Mouse (Mus musculus) inflammation-experienced regulatory T-cells, adult 6 months (primary cell): ENCODE measurements around the gene Inhbe. TPM values are rescaled to one million over a fixed set of nuclear protein-coding genes. Genes with fewer than 3 reads are reported as not detected.

Experiments used
- ATAC-seq: one replicate; pipeline ENCODE4 v1.8.0; 2017
- polyA plus RNA-seq, 3 experiments: library from polyadenylated mRNA; unstranded; fragments of 100-300 nt; shearing (Covaris generic); gene quantifications; one replicate each; pipeline ENCODE4 v1.2.1; 2017

Gene Inhbe
- polyA plus RNA-seq, 3 experiments from 2014 or later: not detected

DNA sequence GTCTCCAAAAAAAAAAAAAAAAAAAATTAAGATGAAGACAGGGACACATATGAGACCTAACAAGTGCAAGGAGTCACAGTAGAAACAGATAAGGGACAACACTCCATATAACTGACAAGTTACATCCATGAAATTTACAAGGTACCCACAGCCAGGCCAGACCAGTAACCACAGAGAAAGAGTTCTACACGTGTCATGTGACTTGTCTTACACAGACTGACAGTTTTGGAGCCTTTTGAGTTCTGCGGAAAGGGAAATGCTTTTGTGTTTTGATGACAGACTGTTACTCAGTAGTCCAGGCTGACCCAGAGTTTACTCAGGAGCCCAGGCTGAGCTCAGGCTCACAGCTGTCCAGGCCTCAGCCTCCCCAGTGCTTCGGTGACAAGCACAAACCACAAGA, 11.2 kb downstream of the Inhbe start:
- ATAC-seq: no peak

DNA sequence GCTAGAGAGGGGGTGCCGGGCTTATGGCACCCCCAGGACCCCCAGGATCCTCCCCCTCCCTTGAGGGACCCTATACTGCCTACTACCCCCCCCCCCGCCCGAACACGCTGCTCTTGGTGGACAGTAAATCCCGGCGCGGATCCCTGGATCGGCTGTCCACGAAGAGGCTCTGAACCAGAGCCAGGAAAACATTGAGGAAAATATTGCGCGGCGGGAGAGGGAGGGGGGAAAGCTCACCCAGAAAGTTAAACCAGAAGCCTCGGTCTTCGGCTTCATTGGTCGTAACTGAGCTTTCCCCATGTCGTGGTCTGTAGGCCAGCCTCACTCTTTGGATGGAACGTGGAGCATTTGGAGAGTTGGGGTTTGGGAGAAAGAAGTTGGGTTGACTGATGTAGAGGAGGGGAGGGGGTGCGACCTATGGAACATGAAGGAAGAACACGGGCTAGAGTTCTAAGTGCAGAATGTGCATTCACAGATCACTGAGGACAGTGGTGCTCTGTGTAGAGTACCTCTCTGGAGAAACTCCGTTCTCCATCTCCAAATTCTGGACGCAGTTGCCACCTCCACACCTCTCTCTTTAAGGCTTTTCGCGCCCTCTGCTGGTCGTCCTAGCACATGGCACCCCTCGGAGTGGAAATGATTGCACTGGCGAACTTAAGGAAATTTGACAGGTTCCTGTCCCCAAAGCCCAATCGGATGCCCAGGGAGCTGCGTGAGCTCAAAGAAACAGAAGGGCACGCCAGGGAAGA, 12.1 kb downstream of the Inhbe start, which contains the start of gene Gli1:
Gli1 (minus strand) TSS at position 84 of the 749 bp plus-strand sequence.
- peak; percentile 63 for ATAC-seq

DNA sequence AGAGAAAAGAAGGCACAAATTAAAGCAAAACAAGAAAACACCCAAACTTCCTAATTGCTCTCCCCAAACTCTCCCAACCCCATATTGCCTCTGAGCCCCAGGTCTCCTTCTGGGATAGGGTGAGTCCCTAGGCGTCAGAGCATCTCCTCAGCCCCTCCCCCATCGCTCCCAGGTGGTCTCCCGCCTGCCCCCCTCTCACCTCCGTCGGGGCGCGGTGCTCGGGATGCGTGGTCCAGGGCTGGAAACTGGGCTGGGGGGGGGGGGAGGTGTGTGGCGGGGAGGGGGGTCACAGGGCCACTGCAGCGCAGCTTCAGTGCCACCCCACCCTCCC, 12.9 kb downstream of the Inhbe start:
- ATAC-seq: no peak

DNA sequence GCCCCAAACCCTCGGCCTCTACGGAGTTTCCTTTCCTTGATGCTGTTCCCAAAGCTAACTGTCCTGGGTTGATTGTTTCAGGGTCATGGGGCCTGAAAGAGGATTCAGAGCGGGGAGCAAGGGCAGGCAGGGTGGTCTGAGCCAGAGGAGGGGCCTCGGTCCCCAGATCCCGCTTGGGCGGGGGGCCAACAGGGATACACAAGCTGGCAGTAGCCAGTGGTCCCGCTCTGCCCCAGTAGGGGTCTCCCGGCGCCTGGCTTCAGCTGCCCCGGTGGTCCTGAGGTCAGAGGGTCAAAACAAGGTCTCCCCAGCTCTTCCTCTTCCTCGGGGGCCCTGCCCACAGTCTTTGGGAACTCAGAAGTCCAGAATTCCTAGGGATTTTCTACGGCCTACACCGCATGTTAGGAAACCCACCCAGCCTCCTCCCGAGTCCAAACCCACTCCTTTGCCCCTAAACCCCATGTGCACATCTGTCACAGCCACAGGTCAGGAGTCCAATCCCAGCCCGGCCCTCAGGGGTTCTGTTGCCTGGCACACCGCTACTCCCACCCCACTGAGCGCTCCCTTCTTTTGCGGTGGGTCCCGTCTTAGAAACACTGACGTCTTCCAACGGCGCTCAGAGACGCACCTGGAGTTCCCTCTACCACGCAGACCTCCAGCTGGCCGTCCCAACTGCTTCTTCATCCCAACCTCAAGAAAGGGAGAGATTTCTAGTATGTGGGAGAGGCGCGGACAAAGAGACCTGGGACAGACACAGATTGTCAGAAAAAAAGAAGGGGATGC, 13.4 kb downstream of the Inhbe start:
- ATAC-seq: no peak

DNA sequence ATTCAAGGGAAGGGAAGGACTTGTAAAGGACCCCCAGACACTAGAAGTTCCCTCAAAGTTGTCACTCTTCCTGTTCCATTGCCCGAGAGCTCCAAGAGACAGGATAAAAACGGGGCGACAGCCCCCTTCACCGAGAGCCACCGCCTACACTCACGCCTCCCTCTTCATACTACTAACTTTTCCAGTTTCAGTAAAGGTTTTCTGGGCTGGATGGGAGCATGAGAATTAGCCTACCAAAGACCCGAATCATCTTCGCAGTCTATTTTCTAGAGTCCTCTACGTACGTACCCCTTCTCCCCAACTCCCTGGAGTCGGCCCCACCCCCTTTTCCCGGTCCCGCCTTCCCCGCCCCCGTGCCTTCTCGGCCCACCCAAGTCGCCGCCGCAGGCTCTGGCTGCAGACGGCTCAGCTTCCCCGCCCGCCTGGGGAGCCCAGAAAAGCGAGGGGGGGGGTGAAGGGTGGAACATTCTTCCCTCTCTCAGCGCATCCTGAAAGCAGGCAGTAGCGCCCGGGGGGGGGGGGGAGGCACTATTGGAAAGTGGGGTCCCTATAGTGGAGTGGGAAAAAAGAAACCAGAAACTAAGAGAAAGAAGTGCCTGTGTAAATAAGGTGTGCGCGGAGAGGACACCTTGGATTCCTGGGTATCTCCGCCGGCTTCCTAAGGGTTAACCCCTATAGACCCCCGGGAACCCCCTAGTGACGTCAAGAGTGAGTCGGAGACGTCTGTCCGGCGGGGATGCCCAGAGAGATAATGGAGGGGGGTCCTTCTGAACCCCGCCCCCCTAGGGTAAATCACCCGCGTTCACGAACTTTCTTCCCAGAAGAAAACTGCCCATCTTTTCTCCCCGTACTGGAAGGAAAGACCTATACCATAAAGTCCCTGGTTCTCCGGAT, 14.3 kb downstream of the Inhbe start:
- ATAC-seq: no peak

DNA sequence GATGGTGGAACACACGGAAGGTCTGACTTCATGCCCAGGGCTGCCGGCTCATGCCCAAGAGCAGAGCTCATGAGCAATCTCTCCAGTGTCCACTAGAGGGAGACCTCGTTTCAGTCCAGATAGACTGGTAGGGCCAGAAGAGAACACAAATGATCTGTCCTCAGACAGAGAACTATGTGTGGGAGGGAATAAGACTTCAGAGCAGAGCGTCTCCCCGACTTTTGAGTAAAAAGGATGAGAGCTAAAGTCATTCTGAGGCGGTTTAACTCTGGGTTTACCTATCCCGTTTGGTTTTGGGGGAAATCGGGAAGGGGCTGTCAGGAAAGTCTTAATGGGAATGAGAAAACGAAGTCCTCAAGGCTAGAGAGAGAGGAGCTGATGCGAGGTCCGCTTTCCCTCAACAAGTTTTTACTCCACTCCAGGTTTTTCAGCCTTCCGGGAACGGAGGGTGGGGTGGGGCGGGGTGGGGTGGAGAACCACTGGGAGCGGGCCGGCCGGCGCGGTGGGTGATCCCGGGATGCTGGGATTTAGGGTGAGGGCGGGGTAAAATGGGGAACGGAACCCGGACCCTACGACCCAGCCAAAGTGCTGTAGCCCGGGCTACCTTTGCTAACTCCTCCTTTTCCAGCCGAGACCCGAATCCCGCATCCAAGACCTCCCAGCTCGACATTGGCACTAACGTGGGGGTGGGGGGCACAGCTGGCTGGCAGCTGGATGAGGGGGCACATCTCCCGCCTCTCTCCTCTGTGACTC, 15.1 kb downstream of the Inhbe start:
- ATAC-seq: peak; percentile 92

DNA sequence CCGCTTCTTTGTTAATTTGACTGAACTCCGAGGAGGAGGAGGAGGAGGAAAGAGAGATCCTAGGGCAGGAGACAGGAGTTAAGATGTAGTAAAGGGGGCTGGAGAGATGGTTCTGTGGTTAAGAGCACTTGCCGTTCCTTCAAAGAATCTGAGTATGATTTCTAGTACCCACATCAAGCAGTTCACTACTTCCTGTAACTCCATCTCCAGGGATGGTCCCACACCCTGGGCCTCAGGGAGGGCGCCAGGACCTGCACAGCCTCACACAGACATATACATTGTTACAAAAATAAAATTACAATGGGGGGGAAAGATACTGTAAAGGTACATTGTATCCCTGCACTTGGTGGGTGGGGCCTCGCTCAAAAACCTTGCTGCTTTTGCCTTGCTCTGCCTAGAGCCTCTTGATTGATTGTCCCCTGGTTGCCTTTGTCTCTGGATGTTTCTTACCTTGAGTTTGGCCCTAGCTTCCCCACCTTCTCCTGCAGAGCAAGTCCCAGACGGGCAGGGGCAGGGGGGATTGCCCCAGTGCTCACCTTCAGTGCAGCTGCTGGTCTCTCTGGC, 16.6 kb downstream of the Inhbe start:
- ATAC-seq: peak; percentile 33

DNA sequence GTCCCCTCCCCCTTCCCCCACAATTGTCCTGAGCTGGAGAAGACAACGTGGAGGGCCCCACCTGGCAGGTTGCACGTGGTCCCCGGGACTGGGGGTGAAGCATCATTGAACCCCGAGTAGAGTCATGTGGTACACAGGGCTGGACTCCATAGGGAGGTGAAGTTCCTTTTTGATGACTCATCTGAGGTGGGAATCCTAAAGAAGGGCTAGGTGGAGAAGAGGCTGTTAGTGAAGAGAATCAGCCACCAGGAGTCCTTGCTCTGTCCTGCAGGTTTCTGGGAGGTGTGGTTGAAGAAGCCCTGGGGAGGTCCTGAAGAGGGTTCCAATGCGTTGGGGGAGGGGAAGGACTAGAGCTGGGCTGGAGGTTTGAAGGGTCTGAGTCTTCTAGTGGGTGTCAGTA, 17.3 kb downstream of the Inhbe start:
- no peak for ATAC-seq

DNA sequence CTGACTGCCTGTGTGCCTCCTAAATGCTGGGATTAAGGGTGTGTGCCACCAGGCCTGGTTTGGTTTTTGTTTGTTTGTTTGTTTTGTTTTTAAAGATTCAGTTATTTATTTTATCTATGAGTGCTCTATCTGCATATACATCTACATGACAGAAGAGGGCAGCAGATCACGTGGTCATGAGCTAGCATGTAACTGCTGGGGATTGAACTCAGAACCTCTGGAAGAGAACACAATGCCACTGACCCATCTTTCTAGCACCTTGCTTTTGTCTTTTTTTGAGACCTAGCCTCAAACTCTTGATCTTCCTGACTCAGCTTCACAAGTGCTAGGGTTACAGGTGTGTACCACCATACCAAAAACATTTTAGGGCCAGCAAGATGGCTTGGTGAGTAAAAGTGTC, 18.9 kb downstream of the Inhbe start:
- ATAC-seq: no peak

DNA sequence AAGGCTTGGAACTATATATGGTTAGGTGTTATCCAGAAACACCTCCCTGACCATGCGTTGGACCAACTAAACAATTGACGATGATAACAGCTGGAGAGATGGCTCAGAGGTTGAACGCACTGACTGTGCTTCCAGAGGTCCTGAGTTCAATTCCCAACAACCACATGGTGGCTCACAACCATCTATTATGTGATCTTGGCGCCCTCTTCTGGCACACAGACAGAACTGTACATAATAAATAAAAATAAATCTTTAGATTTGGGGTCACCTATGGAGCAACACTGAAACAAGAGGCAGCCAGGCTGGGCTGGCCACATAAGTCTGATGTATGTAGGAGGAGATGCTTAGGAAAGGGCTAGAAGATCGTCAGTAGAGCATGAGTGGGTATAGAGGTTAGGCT, 21.1 kb downstream of the Inhbe start:
- no peak for ATAC-seq

DNA sequence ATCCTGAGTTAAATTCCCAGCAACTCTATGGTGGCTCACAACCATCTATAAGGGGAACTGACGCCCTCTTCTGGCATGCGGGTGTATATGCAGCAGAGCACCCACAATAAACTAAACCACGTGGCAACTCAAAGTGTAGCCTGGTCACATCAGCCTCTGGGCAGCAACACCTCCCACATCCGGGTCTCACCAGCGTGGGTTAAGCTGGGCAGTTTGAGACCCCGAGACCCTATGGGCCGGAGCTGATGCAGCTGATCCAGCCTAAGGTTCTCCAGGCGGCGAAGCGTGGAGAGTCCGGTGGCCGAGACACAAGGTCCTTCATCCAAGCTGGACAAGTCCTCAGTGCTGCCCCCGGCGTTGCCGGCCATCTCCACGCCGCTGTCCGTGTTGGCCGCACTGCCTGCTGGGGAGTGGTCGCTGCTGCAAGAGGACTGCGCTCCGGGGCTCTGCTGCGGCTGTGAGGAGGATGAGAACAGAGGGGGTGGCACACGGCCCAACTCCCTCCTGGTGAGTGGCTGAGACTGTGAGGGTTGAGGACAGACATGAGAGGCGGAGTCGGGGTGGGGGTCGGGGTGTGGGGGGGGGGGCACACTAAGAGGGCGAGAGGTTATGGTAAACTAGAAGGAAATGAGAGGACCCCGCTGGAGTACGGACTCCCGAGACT, 21.9 kb downstream of the Inhbe start:
- ATAC-seq: no peak

DNA sequence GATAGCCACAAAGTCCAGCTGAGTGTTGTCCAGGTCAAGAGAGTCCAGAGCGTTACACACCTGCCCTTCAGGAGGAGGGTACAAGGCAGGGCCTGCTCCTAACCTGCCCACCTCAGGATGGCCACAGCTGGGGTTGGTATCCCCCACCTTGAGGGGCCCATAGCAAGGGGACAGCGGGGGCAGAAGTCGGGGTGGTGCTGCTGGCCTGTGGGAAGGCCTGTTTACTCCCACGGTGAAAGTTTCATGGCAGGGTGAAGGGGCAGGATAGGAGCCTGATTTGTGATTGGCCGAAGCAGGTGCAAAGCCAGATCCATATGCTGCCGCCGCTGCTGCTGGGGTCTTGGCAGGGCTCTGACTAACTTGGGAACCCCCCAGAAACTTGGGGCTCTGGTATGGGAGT, 24.0 kb downstream of the Inhbe start:
- ATAC-seq: no peak

DNA sequence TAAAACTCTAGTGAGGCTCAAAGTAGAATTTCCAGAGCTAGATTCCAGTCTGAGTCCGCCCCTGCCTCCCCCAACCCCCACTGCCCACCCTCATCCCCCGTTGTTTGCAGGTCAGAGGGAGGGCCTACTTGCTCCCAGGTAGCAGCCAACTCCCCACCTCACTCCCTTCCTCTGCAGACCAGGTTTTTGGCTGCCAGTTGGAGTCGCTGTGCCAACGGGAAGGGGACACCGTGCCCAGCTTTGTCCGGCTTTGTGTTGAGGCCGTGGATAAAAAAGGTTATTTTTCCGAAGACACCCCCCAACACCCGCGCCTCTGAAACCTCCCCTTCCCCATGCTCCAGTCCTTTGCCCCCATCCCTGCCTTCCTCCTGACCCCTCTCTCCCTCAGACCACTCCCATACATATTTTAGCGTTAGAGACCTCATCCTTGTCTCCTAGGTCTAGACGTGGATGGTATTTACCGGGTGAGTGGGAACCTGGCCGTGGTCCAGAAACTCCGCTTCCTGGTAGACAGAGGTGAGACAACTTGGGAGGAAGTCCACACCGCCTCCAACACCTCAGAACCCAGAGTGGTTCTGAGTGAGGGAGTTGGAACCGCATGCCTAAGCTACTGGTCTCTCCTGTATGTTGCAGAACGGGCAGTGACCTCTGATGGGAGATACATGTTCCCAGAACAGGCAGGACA, 26.6 kb downstream of the Inhbe start:
- no peak for ATAC-seq

DNA sequence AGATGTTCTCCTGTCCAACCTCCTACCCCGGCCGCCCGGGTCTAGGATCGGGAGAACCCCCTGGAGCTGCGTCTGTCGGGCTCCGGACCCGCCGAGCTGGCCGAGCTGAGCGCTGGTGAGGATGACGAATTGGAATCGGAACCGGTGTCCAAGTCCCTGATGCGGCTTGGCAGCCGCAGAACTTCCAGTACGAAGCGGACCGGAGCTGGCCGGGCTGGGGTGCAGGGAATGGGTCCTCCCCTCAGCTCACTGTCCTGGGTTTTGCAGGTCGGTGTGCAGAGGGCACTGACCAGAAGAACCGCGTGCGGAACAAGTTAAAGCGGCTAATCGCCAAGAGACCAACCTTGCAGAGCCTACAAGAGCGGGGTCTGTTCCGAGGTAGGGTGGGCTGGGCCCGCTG, 27.4 kb downstream of the Inhbe start:
- ATAC-seq: no peak

DNA sequence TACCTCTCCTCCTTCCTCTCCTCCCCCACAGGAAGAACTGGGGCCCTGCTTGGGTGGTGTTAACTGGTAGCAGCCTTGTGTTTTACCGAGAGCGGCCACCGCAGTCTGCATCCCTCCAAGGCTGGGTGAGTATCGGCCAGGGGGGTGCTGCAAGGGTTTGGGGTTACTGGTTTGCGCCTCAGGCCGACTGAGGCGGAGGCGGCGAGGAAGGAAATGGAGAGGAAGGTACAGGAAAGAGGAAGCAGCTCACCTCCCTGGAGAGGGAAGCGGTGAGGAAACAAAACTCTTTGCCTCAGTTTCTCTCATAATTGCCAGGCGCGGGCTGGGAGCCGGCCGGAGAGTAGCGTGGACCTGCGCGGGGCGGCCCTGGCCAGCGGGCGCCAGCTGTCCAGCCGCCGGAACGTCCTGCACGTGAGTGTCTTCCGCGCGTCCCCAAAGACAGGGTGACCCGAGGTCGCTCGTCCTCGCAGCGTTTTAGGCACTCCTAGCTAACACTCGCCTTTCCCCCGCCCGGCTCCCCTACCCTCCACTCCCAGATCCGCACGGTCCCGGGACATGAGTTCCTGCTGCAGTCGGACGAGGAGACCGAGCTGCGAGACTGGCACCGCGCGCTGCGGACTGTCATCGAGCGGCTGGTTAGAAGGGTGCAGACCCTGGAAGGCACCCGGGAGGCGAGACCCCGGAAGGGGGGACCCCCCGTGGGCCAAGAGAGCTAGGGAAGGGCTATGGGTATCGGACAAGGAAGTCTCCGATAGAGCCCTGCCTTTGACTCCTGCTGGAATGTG, 28.0 kb downstream of the Inhbe start:
- peak; percentile 11 for ATAC-seq

DNA sequence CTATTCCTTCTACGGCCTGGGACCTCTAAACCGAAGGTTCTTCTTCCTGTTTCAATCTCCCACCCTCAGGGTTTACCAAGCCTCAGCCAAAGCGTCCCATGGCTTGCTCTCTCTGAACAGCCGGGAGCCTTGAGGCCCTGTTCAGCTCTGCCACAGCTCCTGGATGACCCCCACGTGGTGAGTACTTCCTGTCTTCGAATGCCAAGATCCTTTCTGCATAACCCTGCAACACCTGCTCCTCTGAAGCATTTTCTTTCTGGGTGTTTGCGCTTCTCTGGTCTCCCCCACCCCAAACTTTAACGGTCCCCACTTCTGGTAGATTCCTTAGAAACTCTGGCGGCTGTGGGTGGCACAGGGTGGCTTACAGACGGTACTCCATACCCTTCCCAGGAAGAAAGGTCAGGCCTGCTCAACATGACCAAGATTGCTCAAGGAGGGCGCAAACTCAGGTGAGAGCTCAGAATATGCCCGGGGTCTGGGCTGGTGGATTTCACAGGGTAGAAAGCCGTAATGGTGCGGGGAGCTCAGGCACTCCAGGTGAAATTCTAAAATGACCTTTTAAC, 28.7 kb downstream of the Inhbe start:
- ATAC-seq: peak; percentile 22

DNA sequence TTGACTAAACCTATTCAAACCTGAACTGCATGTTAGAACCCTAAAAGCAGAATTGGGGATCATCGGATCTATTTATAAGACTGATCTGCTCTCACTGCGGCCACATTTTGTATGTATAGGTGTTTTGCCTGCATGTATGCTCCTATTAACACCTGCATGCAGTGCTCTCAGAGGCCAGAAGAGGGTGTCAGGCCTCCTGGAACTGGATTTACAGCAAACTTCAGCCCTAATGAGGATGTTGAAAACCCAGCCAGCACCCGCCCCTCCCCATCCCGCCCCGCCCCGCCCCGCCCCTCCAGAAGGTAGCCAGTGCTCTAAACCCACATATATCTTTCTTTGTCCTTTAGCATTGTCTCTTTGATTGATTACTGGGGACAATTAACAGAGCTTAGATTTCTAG, 29.7 kb downstream of the Inhbe start:
- peak; percentile 72 for ATAC-seq

DNA sequence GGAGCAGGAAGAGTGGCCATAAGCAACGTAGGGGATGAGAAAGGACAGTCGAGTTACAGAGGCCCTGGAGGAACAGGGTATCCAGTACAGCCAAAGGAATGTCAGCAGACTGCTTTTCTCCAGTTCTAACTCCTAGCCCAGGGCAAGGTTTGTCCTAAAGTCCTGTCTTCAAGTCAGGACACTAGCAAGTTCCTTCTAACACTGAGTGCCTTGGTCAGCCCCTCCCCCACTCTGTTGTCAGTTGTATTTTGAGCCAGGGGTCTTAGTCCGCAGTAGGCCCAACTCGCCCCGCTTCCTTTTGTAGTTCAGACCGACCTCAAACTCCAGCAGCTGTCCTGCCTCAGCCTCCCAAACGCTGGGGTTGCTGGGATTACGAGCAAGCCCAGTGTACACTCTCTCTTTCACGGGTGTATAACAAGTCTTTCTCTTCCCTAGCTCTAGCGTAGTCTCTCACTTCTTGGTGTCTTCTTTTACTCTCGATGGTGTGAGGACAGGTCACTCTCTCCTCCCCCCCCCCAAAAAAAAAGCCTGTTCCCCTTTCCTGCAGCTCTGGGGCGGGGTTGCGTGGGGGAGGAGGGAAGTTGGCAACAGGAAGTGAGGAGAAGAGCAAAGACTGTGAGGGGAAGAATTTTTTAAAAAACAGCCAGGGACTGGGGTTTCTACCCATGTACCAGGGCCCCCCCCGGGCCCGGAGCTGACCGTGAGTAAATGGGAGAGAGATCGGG, 30.9 kb downstream of the Inhbe start:
- ATAC-seq: no peak

DNA sequence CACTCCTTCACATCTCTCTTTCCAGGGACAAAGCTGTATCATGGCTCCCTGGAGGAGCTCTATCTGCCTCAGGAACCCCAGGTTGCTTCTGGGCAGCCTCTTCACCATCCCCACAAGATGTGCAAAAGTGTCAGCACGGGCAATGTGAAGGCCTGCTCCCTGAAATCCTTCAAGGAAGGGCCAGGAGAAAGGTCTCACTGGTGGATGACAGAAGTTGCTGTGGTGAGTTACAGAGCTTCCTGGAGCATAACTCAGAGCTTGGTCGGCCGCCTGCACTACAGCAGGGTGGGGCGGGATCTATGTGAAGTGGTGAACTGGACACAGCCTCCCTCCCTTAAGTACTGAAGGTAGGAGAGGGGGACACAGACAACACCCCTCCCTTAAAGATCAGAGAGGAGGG, 31.5 kb downstream of the Inhbe start:
- no peak for ATAC-seq
